Mouse (Mus musculus) midbrain, postnatal 0 days (tissue): ENCODE measurements around the gene Cryl1. TPM values are rescaled to one million over a fixed set of nuclear protein-coding genes. Genes with fewer than 3 reads are reported as not detected.

ENCODE experiments used
- ATAC-seq: fragments of 200-750 bp; cut with Nextera tagmentation; 2 replicates; pipeline ENCODE4 v1.8.0; 2017; ENCODE audit warnings: moderate number of reproducible peaks, mild to moderate bottlenecking, moderate TSS enrichment, moderate library complexity; ENCODE audit not compliant: low FRiP score
- DNase-seq: peaks from one replicate; pipeline ENCODE4 v3.0.0-alpha.2; 2015; ENCODE audit warnings: low spot score
- H3K27ac ChIP-seq: fragments of 300-500 bp; sonication (generic); 2 replicates; pipeline ENCODE4 v1.5.1; 2014; ENCODE audit warnings: low read depth, mild to moderate bottlenecking, low read length, mixed read lengths
- H3K27me3 ChIP-seq: fragments of 300-500 bp; sonication (generic); 2 replicates; pipeline ENCODE4 v1.6.1; 2014; ENCODE audit warnings: low read length, control low read depth, mixed read lengths; ENCODE audit not compliant: insufficient read depth
- H3K36me3 ChIP-seq: fragments of 300-500 bp; sonication (generic); 2 replicates; pipeline ENCODE4 v1.6.1; 2014; ENCODE audit warnings: low read length, control low read depth, mixed read lengths; ENCODE audit not compliant: insufficient read depth
- H3K4me1 ChIP-seq: fragments of 300-500 bp; sonication (generic); 2 replicates; pipeline ENCODE4 v1.6.1; 2014; ENCODE audit warnings: mild to moderate bottlenecking, control low read depth, antibody characterized with exemption, low read length, mixed read lengths; ENCODE audit not compliant: insufficient read depth
- H3K4me2 ChIP-seq: fragments of 300-500 bp; sonication (generic); 2 replicates; pipeline ENCODE4 v1.6.1; 2014; ENCODE audit warnings: low read depth, mild to moderate bottlenecking, low read length, mixed read lengths; ENCODE audit not compliant: poor library complexity, severe bottlenecking
- H3K4me3 ChIP-seq: fragments of 300-500 bp; sonication (generic); 2 replicates; pipeline ENCODE4 v1.5.1; 2014; ENCODE audit warnings: low read depth, mild to moderate bottlenecking, low read length, moderate library complexity
- H3K9ac ChIP-seq: fragments of 300-500 bp; sonication (generic); replicated peaks from 2 replicates; pipeline ENCODE4 v1.6.1; 2014; ENCODE audit warnings: mild to moderate bottlenecking, low read length, moderate library complexity, mixed read lengths; ENCODE audit not compliant: poor library complexity, severe bottlenecking
- H3K9me3 ChIP-seq: fragments of 300-500 bp; sonication (generic); 2 replicates; pipeline ENCODE4 v1.6.1; 2016; ENCODE audit warnings: low read length, control low read depth
- CTCF ChIP-seq: IDR thresholded peaks from 2 replicates; pipeline ENCODE4 v1.5.1; 2016; ENCODE audit warnings: antibody characterized with exemption, mild to moderate bottlenecking
- WGBS: fragments of 180-500 bp; shearing (Covaris S2); extraction: QIAGEN DNeasy Blood & Tissue Kit; methylation state at CpG from one replicate; pipeline ENCODE4 v1.1.7; 2014; 5-methylcytosine and 5-hydroxymethylcytosine counted together
- polyA plus RNA-seq: library from polyadenylated mRNA; unstranded; fragments of >200 nt; fragmentation: Nextera tagmentation; extraction: Ambion mirVana; gene quantifications from 2 replicates; pipeline ENCODE4 v1.2.1, GENCODE M21; 2015
- total RNA-seq: library from RNA; depleted of rRNA; stranded (reverse); fragments of >200 nt; gene quantifications from 2 replicates; pipeline ENCODE4 v1.2.3, GENCODE M21; 2014

Cryl1 gene
- total and polyA plus RNA-seq, 2 experiments from 2014 or later: 13.5 to 19.4 TPM

DNA sequence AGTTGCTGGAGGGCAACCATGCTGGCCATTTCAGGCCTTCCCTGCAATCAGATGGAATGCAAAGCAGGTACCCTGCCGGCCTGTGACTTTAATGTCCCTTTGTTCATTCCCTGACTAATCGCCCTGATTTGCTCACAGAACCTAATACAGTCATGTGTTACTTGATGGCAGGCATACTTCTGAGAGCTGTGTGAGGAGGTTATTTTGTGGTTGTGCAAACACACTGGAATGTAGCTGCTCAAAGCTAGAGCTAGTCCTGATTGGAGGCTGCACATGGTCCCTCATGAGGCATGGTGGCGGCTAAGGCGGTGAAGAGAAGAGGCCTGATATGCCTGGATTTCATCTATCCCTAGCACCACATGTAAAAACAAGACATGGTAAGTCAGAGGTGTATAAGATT is 50.2 kb downstream of the Cryl1 start:
- no peak for ATAC-seq
- 69% methylated on average over 4 of the region's 4 CpGs for WGBS

DNA sequence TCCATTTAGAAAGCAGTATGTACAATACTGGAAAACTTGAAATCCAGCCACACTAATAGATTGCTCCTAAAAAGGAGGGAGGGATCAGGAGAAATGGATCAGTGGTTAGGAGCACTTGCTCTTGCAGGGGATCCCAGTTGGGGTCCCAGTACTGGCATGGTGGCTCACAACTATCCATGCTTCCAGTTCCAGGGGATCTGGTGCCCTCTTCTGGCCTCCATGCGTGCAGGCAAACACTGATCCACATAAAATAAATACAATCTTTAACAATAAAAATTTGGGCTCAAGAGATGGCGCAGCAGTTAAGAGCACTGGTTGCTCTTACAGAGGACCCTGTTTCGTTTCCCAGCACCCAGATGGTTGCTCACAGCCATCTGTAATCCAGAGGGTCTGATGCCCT is 52.2 kb downstream of the Cryl1 start:
- WGBS: 94% methylated on average over 3 of the region's 3 CpGs
- Histone ChIP-seq H3K36me3 (no peaks in the 10 kb centered on the region), H3K27me3 (no peaks in the 10 kb centered on the region), H3K27ac (no peak overlapping the region), H3K4me3 (no peak overlapping the region), H3K9ac (no peak overlapping the region), H3K9me3 (no peaks in the 10 kb centered on the region), H3K4me2 (no peak overlapping the region), H3K4me1 (no peaks in the 10 kb centered on the region)
- DNase-seq (no peak), ATAC-seq (no peak)
- no peak for TF ChIP-seq CTCF

More for the DNA sequence above, 50.2 kb downstream of the Cryl1 start:
- Histone ChIP-seq H3K9ac (no peak overlapping the region), H3K4me3 (no peak overlapping the region), H3K4me1 (peaks cover 2% of the 10 kb centered on the region; the same call in 1 of the 2 replicates), H3K36me3 (no peaks in the 10 kb centered on the region), H3K9me3 (no peaks in the 10 kb centered on the region), H3K27ac (no peak overlapping the region), H3K4me2 (no peak overlapping the region), H3K27me3 (no peaks in the 10 kb centered on the region)
- TF ChIP-seq CTCF: no peak
- no peak for DNase-seq

GRCm38 (mm10) chr14:57344781-57345492 is 53.4 kb downstream of the Cryl1 start:
- Histone ChIP-seq H3K4me2 (no peak overlapping the region; the same call in 1 of the 2 replicates), H3K27me3 (no peaks in the 10 kb centered on the region), H3K9me3 (no peaks in the 10 kb centered on the region), H3K36me3 (no peaks in the 10 kb centered on the region), H3K4me3 (no peak overlapping the region), H3K4me1 (no peaks in the 10 kb centered on the region), H3K27ac (no peak overlapping the region), H3K9ac (no peak overlapping the region)
- ATAC-seq (no peak), DNase-seq (no peak)
- no peak for TF ChIP-seq CTCF
- 80% methylated on average over 25 of the region's 25 CpGs for WGBS

DNA sequence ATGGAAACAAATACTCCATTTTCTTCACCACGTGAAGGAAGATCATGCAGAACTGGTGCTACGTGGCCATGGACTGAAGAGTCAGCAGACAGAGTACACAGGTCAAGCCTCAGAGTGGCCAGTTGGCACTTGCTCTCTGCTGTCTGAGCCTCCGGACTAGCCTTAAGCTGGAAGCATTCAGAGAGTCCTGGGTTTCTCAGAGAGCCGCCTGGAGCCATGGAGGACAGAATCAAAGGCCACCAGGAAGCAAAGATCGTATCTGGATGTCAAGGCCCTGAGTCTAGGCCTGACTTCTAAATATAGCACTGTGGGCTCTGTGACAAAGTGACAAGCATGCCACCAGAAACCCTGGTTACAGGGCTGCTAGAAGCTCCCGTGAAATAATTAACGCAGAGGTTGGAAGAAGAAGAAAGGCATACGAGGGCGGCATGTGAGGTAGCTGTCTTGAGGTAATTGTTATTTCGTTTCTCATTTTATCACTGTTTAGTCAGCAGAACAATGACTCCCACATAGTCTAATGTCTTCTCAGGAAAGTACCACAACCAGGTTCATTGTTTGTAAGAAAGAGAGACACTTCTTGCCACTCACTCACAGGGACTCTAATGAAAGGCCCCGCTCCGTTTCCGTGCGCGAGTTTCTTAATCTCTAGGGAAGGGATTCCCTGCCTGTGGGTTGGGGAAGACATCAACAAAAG is 55.1 kb downstream of the Cryl1 start:
- Histone ChIP-seq H3K9me3 (no peaks in the 10 kb centered on the region), H3K4me2 (no peak overlapping the region), H3K36me3 (no peaks in the 10 kb centered on the region), H3K27me3 (no peaks in the 10 kb centered on the region), H3K4me3 (no peak overlapping the region), H3K4me1 (no peaks in the 10 kb centered on the region), H3K27ac (no peak overlapping the region), H3K9ac (no peak overlapping the region)
- no peak for DNase-seq
- ATAC-seq: no peak
- WGBS: 29% methylated on average over 15 of the region's 15 CpGs
- TF ChIP-seq CTCF: no peak

DNA sequence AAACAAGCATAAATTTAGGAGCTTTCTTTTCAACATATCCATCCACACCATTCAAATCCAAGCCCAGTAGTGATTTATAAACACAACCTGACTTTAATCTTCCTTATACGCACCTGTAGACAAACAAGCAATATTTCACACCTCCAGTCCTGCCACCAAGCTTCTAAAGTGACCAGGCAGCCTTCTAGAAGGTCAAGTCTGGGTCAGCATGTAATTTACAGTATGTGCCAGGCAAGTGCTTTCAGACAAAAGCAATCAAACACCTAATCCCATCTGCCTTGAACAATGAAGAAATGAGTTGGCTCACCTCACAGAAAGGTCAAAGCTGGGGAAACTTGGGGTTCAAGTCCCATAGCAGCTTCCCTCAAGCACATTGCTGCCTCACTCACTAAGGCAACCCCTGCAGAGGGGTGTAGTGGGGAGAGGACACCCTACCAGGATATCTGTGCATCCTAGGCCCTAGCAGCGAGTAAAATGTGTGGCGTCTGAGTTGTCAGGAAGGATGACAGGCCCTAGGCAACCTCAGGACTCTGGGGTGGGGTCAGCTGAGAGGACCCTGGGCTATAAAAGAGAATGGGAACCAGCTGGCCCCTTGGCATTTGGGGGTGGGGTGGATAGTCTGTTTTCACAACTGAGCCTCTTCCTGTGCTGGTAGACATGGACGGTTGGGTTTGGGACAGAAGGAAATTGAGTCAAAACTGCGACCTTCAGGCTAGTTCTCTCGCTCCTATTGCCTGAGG is 55.8 kb downstream of the Cryl1 start:
- DNase-seq (no peak), ATAC-seq (no peak)
- H3K36me3 ChIP-seq: no peaks in the 10 kb centered on the region
- H3K4me1 ChIP-seq: no peaks in the 10 kb centered on the region
- H3K4me3 ChIP-seq: no peak overlapping the region
- H3K9me3 ChIP-seq: no peaks in the 10 kb centered on the region
- no peak for TF ChIP-seq CTCF
- WGBS: 88% methylated on average over 6 of the region's 6 CpGs
- no peak overlapping the region for H3K27ac ChIP-seq
- H3K27me3 ChIP-seq: no peaks in the 10 kb centered on the region
- H3K4me2 ChIP-seq: no peak overlapping the region
- H3K9ac ChIP-seq: no peak overlapping the region

DNA sequence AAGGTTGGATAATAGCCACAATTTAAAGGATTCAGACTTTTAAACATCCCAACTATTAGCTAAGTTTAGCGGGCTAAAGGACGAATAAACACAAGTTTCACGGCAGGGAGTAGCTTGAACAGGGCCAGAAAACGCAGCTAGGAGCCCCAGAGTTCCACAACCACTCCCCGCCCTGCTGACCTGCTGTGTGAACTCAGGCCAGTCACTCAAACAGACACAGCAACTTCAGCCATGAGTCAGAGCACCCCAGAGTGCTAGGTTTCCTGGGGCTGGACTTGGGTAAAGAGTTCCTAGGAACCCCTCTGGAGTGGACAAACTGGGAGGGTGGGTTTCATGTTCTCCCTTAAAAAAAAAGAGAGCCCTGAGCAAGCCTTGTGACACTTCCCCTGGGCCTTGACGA is 59.7 kb downstream of the Cryl1 start:
- H3K9me3 ChIP-seq: no peaks in the 10 kb centered on the region
- DNase-seq: no peak
- WGBS: 59% methylated on average over 6 of the region's 6 CpGs

More for the DNA sequence above, 59.7 kb downstream of the Cryl1 start:
- Histone ChIP-seq H3K9ac (no peak overlapping the region), H3K4me3 (no peak overlapping the region), H3K4me1 (no peaks in the 10 kb centered on the region), H3K4me2 (no peak overlapping the region), H3K27ac (no peak overlapping the region), H3K27me3 (no peaks in the 10 kb centered on the region), H3K36me3 (no peaks in the 10 kb centered on the region)
- no peak for TF ChIP-seq CTCF
- ATAC-seq: no peak
